Mouse (Mus musculus) MEL (cell line): Measurements from ENCODE around the gene Slc25a11. TPM values are rescaled to one million over a fixed set of nuclear protein-coding genes. Genes with fewer than 3 reads are reported as not detected.
A peak's percentile ranks its signal among the peaks of the same experiment; 100 is the strongest.

Source experiments
- DNase-seq: peaks from one replicate; pipeline ENCODE4 v3.0.0; 2011; ENCODE audit warnings: low read depth, low spot score
- H3K27ac ChIP-seq: 2 replicates; pipeline ENCODE4 v1.5.1; 2012; ENCODE audit warnings: low read depth, mild to moderate bottlenecking, control low read depth, low read length, moderate library complexity; ENCODE audit not compliant: control insufficient read depth
- H3K27me3 ChIP-seq, 2 experiments: fragments of 150-350 bp in 1 of 2; sonication (generic) in 1 of 2; 2 replicates each; pipeline ENCODE4 v1.6.1; 2012; ENCODE audit warnings: low read length in 2 of 2, mild to moderate bottlenecking in 2 of 2, improper control_type of control experiment in 1 of 2, moderate library complexity in 1 of 2; ENCODE audit not compliant: insufficient read depth in 2 of 2, control insufficient read depth in 1 of 2
- H3K36me3 ChIP-seq, 2 experiments: 2 replicates each; pipeline ENCODE4 v1.6.1; 2012 to 2014; ENCODE audit warnings: low read length in 2 of 2, improper control_type of control experiment in 1 of 2, inconsistent platforms in 1 of 2, mild to moderate bottlenecking in 1 of 2; ENCODE audit not compliant: insufficient read depth in 2 of 2, control insufficient read depth in 1 of 2
- H3K4me1 ChIP-seq, 2 experiments: fragments of 150-350 bp in 1 of 2; sonication (generic) in 1 of 2; 2 replicates each; pipeline ENCODE4 v1.6.1; 2012; ENCODE audit warnings: low read length in 2 of 2, improper control_type of control experiment in 1 of 2, mild to moderate bottlenecking in 1 of 2; ENCODE audit not compliant: insufficient read depth in 2 of 2, control insufficient read depth in 1 of 2
- H3K4me3 ChIP-seq, 2 experiments: fragments of 150-350 bp in 1 of 2; sonication (generic) in 1 of 2; 2 replicates each; pipeline ENCODE4 v1.5.1; 2012; ENCODE audit warnings: low read depth in 2 of 2, low read length in 2 of 2, mild to moderate bottlenecking in 2 of 2, moderate library complexity in 2 of 2, control low read depth in 1 of 2, improper control_type of control experiment in 1 of 2; ENCODE audit not compliant: control insufficient read depth in 1 of 2, insufficient read depth in 1 of 2
- H3K79me2 ChIP-seq: 2 replicates; pipeline ENCODE4 v1.6.1; 2012; ENCODE audit warnings: mild to moderate bottlenecking, low read length, moderate library complexity; ENCODE audit not compliant: control insufficient read depth, poor library complexity, insufficient read depth
- H3K9ac ChIP-seq: 2 replicates; pipeline ENCODE4 v1.6.1; 2012; ENCODE audit warnings: low read depth, mild to moderate bottlenecking, control low read depth, low read length, moderate library complexity; ENCODE audit not compliant: control insufficient read depth, poor library complexity, severe bottlenecking
- H3K9me3 ChIP-seq: fragments of 150-350 bp; sonication (generic); replicated peaks from 2 replicates; pipeline ENCODE4 v1.6.1; 2012; ENCODE audit warnings: mild to moderate bottlenecking, low read length, improper control_type of control experiment, moderate library complexity; ENCODE audit not compliant: insufficient read depth
- BHLHE40 ChIP-seq: IDR thresholded peaks from 2 replicates; pipeline ENCODE4 v1.6.1; 2012; ENCODE audit warnings: low read depth, mild to moderate bottlenecking, inconsistent platforms, low read length, improper control_type of control experiment, borderline replicate concordance
- ELF1 ChIP-seq: IDR thresholded peaks from 2 replicates; pipeline ENCODE4 v1.6.1; 2014; ENCODE audit warnings: low read depth, mild to moderate bottlenecking, inconsistent platforms, low read length, improper control_type of control experiment, moderate library complexity
- EP300 ChIP-seq, 2 experiments: IDR thresholded peaks; 2 replicates each; pipeline ENCODE4 v1.6.1; 2011; ENCODE audit warnings: improper control_type of control experiment in 2 of 2, low read length in 2 of 2, low read depth in 1 of 2, mild to moderate bottlenecking in 1 of 2
- ETS1 ChIP-seq: IDR thresholded peaks from 2 replicates; pipeline ENCODE4 v1.6.1; 2012; ENCODE audit warnings: low read depth, mild to moderate bottlenecking, inconsistent platforms, low read length, improper control_type of control experiment, moderate library complexity
- GABPA ChIP-seq: IDR thresholded peaks from 2 replicates; pipeline ENCODE4 v1.6.1; 2012; ENCODE audit warnings: low read depth, mild to moderate bottlenecking, inconsistent platforms, low read length, improper control_type of control experiment, moderate library complexity
- GATA1 ChIP-seq: IDR thresholded peaks from 2 replicates; pipeline ENCODE4 v1.6.1; 2011; ENCODE audit warnings: low read depth, low read length, improper control_type of control experiment
- HCFC1 ChIP-seq: IDR thresholded peaks from 2 replicates; pipeline ENCODE4 v1.6.1; 2012; ENCODE audit warnings: low read depth, mild to moderate bottlenecking, inconsistent platforms, low read length, improper control_type of control experiment, moderate library complexity
- JUND ChIP-seq: IDR thresholded peaks from 2 replicates; pipeline ENCODE4 v1.6.1; 2011; ENCODE audit warnings: low read depth, mild to moderate bottlenecking, improper control_type of control experiment, low read length
- KAT2A ChIP-seq: conservative IDR thresholded peaks from 2 replicates; pipeline ENCODE4 v1.6.1; 2012; ENCODE audit warnings: low read depth, low read length, improper control_type of control experiment, inconsistent platforms
- MAX ChIP-seq: IDR thresholded peaks from 2 replicates; pipeline ENCODE4 v1.6.1; 2011; ENCODE audit warnings: low read length, improper control_type of control experiment
- MXI1 ChIP-seq: IDR thresholded peaks from 2 replicates; pipeline ENCODE4 v1.6.1; 2011; ENCODE audit warnings: mild to moderate bottlenecking, low read depth, low read length, improper control_type of control experiment
- MYC ChIP-seq: IDR thresholded peaks from 2 replicates; pipeline ENCODE4 v1.6.1; 2011; ENCODE audit warnings: low read depth, mild to moderate bottlenecking, low read length, improper control_type of control experiment, moderate library complexity
- POLR2A ChIP-seq, 2 experiments: IDR thresholded peaks; 2 replicates each; pipeline ENCODE4 v1.6.1; 2011 to 2012; ENCODE audit warnings: low read length in 2 of 2, mild to moderate bottlenecking in 2 of 2, control low read depth in 1 of 2, improper control_type of control experiment in 1 of 2, low read depth in 1 of 2, moderate library complexity in 1 of 2; ENCODE audit not compliant: control insufficient read depth in 1 of 2, insufficient read depth in 1 of 2, poor library complexity in 1 of 2
- RAD21 ChIP-seq: IDR thresholded peaks from 2 replicates; pipeline ENCODE4 v1.6.1; 2011; ENCODE audit warnings: mild to moderate bottlenecking, low read depth, low read length, improper control_type of control experiment
- SIN3A ChIP-seq: IDR thresholded peaks from 2 replicates; pipeline ENCODE4 v1.6.1; 2012; ENCODE audit warnings: low read length, improper control_type of control experiment, inconsistent platforms
- SMC3 ChIP-seq: IDR thresholded peaks from 2 replicates; pipeline ENCODE4 v1.6.1; 2011; ENCODE audit warnings: low read depth, low read length, improper control_type of control experiment
- TAL1 ChIP-seq: IDR thresholded peaks from 2 replicates; pipeline ENCODE4 v1.6.1; 2012; ENCODE audit warnings: mild to moderate bottlenecking, inconsistent platforms, low read length, moderate library complexity, mixed read lengths
- TBP ChIP-seq: IDR thresholded peaks from 2 replicates; pipeline ENCODE4 v1.8.0; 2011; ENCODE audit warnings: low read depth, low read length, improper control_type of control experiment
- TCF12 ChIP-seq: IDR thresholded peaks from 2 replicates; pipeline ENCODE4 v1.6.1; 2014; ENCODE audit warnings: low read depth, mild to moderate bottlenecking, inconsistent platforms, low read length, improper control_type of control experiment, moderate library complexity
- USF1 ChIP-seq: IDR thresholded peaks from 2 replicates; pipeline ENCODE4 v1.6.1; 2014; ENCODE audit warnings: low read depth, mild to moderate bottlenecking, inconsistent platforms, low read length, improper control_type of control experiment, moderate library complexity
- USF2 ChIP-seq, 2 experiments: IDR thresholded peaks; 2 replicates each; pipeline ENCODE4 v1.6.1; 2011 to 2012; ENCODE audit warnings: improper control_type of control experiment in 2 of 2, low read length in 2 of 2, borderline replicate concordance in 1 of 2, inconsistent platforms in 1 of 2, low read depth in 1 of 2, mild to moderate bottlenecking in 1 of 2; ENCODE audit not compliant: insufficient read depth in 1 of 2
- ZC3H11A ChIP-seq: IDR thresholded peaks from 2 replicates; pipeline ENCODE4 v1.6.1; 2012; ENCODE audit warnings: low read depth, mild to moderate bottlenecking, inconsistent platforms, low read length, improper control_type of control experiment
- ZKSCAN1 ChIP-seq: IDR thresholded peaks from 2 replicates; pipeline ENCODE4 v1.6.1; 2012; ENCODE audit warnings: low read depth, mild to moderate bottlenecking, inconsistent platforms, low read length, improper control_type of control experiment, moderate library complexity
- ZMIZ1 ChIP-seq: IDR thresholded peaks from 2 replicates; pipeline ENCODE4 v1.6.1; 2012; ENCODE audit warnings: low read depth, mild to moderate bottlenecking, inconsistent platforms, low read length, improper control_type of control experiment, moderate library complexity
- polyA plus RNA-seq, 2 experiments: library from polyadenylated mRNA; stranded (reverse) in 1 of 2; unstranded in 1 of 2; fragments of >175 nt in 1 of 2; fragments of >200 nt in 1 of 2; gene quantifications; 2 replicates each; pipeline versions ENCODE4 v1.2.1 to v1.2.4; 2012; ENCODE audit warnings: low replicate concordance in 2 of 2, low read depth in 1 of 2; ENCODE audit not compliant: insufficient read length in 2 of 2, insufficient read depth in 1 of 2, missing spikeins in 1 of 2
- total RNA-seq: library from RNA; depleted of rRNA; stranded (reverse); fragments of 300-350 nt; gene quantifications from 2 replicates; pipeline ENCODE4 v1.2.3, GENCODE M21; 2012

The Slc25a11 gene
- total and polyA plus RNA-seq, 3 experiments, result 96.3 to 145 (median 114) TPM

DNA sequence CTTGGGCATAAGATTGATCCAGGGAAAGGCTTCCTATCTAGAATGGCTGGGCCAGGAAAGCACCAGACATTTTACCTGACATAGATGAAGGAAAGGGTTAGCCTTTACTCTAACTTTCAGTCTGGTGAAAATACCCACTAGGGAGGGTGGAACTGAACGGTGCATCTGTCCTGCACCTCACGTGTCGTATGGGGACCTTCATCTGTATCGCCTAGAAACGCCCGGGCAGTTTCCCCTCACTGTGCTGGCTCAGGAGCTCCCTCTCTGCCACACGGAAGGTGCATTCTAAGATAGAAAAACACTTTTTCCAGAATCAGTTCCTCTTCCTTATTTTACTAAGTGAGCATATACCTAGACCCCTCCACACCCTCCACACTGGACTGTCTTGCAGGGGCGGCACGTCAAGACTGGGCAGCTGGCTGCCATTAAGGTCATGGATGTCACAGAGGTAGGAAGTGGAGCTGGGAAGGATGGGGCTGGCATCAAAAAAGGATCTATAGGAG, 48.8 kb downstream of the Slc25a11 start:
- no peak for DNase-seq
- Histone ChIP-seq H3K27me3 (no peaks in the 10 kb centered on the region), H3K27ac (no peak overlapping the region), H3K9ac (no peak overlapping the region), H3K79me2 (no peaks in the 10 kb centered on the region), H3K4me3 (no peak overlapping the region), H3K9me3 (no peaks in the 10 kb centered on the region), H3K36me3 (peaks cover 5 to 20% of the 10 kb centered on the region in 2 experiments), H3K4me1 (peaks cover 15 to 30% of the 10 kb centered on the region in 2 experiments)
- no peak for TF ChIP-seq ZC3H11A
- TF ChIP-seq ELF1, result no peak
- TF ChIP-seq HCFC1, result no peak
- no peak for TF ChIP-seq TCF12
- TF ChIP-seq POLR2A (IDR thresholded peaks at IDR 0.05; ENCODE audit: control insufficient read depth in 1 of 2, insufficient read depth in 1 of 2, low read depth in 1 of 2, low read length in 2 of 2, poor library complexity in 1 of 2), result no peak
- TF ChIP-seq ZKSCAN1, result no peak
- no peak for TF ChIP-seq SIN3A
- no peak for TF ChIP-seq USF2 (IDR thresholded peaks at IDR 0.05; ENCODE audit: borderline replicate concordance in 1 of 2, insufficient read depth in 1 of 2, low read depth in 1 of 2, low read length in 2 of 2)
- no peak for TF ChIP-seq MAX
- no peak for TF ChIP-seq TBP
- TF ChIP-seq MYC, result no peak
- no peak for TF ChIP-seq KAT2A
- no peak for TF ChIP-seq ZMIZ1
- TF ChIP-seq USF1, result no peak
- no peak for TF ChIP-seq MXI1
- TF ChIP-seq GABPA, result no peak
- no peak for TF ChIP-seq SMC3

- Histone ChIP-seq H3K27me3 (no peaks in the 10 kb centered on the region), H3K36me3 (peaks cover 5 to 20% of the 10 kb centered on the region in 2 experiments), H3K9me3 (no peaks in the 10 kb centered on the region), H3K79me2 (peaks cover 3% of the 10 kb centered on the region; the same call in 1 of the 2 replicates), H3K4me3 (no peak overlapping the region), H3K9ac (peak overlapping the region; percentile 29)
- peak; percentile 63 for TF ChIP-seq GATA1
- TF ChIP-seq ZKSCAN1, result no peak
- TF ChIP-seq MAX, result peak; percentile 92
- TF ChIP-seq RAD21, result no peak
- peak; percentile 77; the same call in 1 of the 2 replicates for TF ChIP-seq BHLHE40
- TF ChIP-seq EP300 (IDR thresholded peaks at IDR 0.05; ENCODE audit: low read depth in 1 of 2, low read length in 2 of 2), result peak; percentile 79 to 89
- TF ChIP-seq USF1, result peak; percentile 84
- TF ChIP-seq ELF1, result peak; percentile 65; the same call in 1 of the 2 replicates
- TF ChIP-seq MXI1, result peak; percentile 93
- TF ChIP-seq TAL1, result peak; percentile 73
- peak; percentile 88 for TF ChIP-seq ETS1
- peak in 1 of 2 experiments; percentile 27; a peak in 1 of 4 replicates for TF ChIP-seq POLR2A (IDR thresholded peaks at IDR 0.05; ENCODE audit: control insufficient read depth in 1 of 2, insufficient read depth in 1 of 2, low read depth in 1 of 2, low read length in 2 of 2, poor library complexity in 1 of 2)
- TF ChIP-seq SIN3A, result peak; percentile 92
- no peak for TF ChIP-seq JUND
- TF ChIP-seq TCF12, result peak; percentile 83
- peak; percentile 95 for TF ChIP-seq MYC
- TF ChIP-seq, all 39 proteins: peak for 13
- H3K4me1 ChIP-seq, result peaks cover 15 to 30% of the 10 kb centered on the region in 2 experiments
- DNase-seq, result peak; percentile 88
- peak overlapping the region; percentile 73 for H3K27ac ChIP-seq
Observed at GRCm38 (mm10) chr11:70597301-70597700, 50.0 kb downstream of the Slc25a11 start.
